Mouse (Mus musculus) adrenal gland, adult 10 weeks (tissue): Measurements from ENCODE around the gene Vmn1r8. TPM values are rescaled to one million over a fixed set of nuclear protein-coding genes. Genes with fewer than 3 reads are reported as not detected.

Experiments used
- polyA plus RNA-seq: library from polyadenylated mRNA; stranded (reverse); fragments of 350-450 nt; fragmentation: Illumina TruSeq; extraction: RNeasy Lipid Tissue Mini Kit (QIAGEN cat#74804); gene quantifications from one replicate; pipeline ENCODE4 v1.2.3, GENCODE M21; 2014; ENCODE audit warnings: low read depth, low replicate concordance

Vmn1r8 gene
- polyA plus RNA-seq, result not detected

DNA sequence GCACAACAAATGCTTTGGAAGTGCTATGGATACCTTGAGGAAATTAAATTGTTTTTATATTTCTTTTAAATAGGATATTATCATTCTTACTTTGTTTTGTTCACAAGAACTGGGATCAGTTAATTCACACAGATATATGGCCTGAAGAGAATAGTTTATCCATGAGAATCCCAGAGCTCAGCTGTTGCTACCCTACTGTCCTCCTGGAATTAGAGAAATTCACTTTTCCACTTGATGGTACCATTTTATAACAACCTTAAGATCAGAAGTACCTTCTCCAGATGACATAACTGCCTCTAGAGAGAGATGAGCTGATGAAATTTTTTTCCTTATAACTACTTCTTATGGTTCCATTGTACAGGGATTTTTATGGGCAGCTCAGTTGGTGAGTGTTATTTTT lies at the start of gene Vmn1r8:
TSS of gene Vmn1r8 (plus strand) at position 301 of the 400 bp plus-strand sequence.

DNA sequence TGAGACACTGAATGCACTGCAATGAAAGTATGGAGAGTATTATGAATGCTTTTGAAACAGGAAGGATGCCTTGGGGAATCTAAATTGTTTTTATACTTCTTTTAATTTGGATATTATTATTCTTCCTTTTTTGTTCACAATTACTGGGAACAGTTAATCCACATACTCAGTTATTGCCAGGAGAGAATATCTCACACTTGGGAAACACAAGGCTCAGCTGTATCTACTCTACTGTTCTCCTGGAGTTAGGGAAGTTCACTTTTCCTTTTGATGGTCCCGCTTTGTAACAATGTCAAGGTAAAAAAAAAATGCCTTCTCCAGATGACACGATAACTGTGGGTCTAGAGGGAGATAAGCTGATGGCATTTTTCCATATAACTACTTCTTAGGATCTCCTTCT lies 35.1 kb upstream of the Vmn1r8 start, which contains the start of gene Vmn1r6:
TSS of gene Vmn1r6 (plus strand) at position 301 of the 400 bp plus-strand sequence.

DNA sequence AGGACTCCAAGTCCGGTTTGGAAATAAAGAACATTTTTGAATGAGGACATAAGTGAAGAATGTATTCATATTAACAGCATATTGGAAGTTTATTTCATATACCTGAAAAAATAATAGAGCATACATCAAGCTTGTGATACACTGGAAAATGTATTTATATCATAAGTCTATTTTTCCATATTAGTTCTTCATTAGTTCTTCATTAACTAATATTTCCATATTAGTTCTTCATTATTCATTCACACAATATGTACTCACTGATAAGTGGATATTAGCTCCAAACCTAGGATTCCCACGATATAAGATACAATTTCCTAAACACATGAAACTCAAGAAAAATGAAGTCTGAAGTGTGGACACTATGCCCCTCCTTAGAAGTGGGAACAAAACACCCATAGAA lies 6.9 kb upstream of the Vmn1r8 start, which contains the start of gene Vmn1r7:
TSS of gene Vmn1r7 (minus strand) at position 101 of the 400 bp plus-strand sequence.

DNA sequence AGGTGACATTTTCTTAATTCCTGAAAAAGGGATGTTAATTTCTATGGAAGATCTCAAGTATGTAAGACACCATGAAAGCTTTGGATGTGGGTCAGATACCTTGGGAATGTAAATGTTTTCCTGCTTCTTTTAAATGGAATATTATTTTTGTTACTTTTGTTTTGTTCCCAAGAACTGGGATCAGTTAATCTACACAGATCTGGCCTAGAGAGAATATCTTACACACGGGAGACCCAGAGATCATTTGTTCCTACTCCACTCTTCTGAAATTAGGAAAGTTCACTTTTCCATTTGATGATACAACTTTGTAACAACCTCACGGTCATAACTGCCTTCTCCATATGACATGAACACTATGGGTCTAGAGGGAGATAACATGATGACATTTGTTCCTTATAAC lies 34.4 kb downstream of the Vmn1r8 start, which contains the start of gene Vmn1r9:
TSS of gene Vmn1r9 (plus strand) at position 301 of the 400 bp plus-strand sequence.

Other genes starting within 250 kb of the Vmn1r8 start
- 66.3 TPM for gene Kbtbd2, start 234.5 kb upstream of the Vmn1r8 start, polyA plus RNA-seq
- 74.4 TPM for gene Fkbp9, start 200.2 kb upstream of the Vmn1r8 start, polyA plus RNA-seq
- gene Nt5c3, start 108.4 kb upstream of the Vmn1r8 start, polyA plus RNA-seq, result 80.4 TPM
- 0.41 TPM for gene Vmn1r4, start 108.3 kb upstream of the Vmn1r8 start, polyA plus RNA-seq
- not detected for gene Vmn1r5, start 62.0 kb upstream of the Vmn1r8 start, polyA plus RNA-seq
- gene Vmn1r6, start 35.0 kb upstream of the Vmn1r8 start, polyA plus RNA-seq, result not detected
- not detected for gene Vmn1r7, start 7.0 kb upstream of the Vmn1r8 start, polyA plus RNA-seq
- not detected for gene Vmn1r9, start 34.5 kb downstream of the Vmn1r8 start, polyA plus RNA-seq
- gene Vmn1r10, start 77.2 kb downstream of the Vmn1r8 start, polyA plus RNA-seq, result not detected
- not detected for gene Vmn1r11, start 101.2 kb downstream of the Vmn1r8 start, polyA plus RNA-seq
- not detected for gene Vmn1r12, start 124.6 kb downstream of the Vmn1r8 start, polyA plus RNA-seq
- gene Vmn1r13, start 171.0 kb downstream of the Vmn1r8 start, polyA plus RNA-seq, result not detected
- not detected for gene Vmn1r14, start 199.4 kb downstream of the Vmn1r8 start, polyA plus RNA-seq
- gene Vmn1r15, start 225.7 kb downstream of the Vmn1r8 start, polyA plus RNA-seq, result not detected